Mouse (Mus musculus) MN1 (cell line): Measurements from ENCODE around the gene Shld2.
"Not testable (repeated sequence)": the region's sequence is repeated elsewhere in the genome, so short reads cannot be mapped to it uniquely, and the experiment has no call there.

Source experiments
- DNase-seq: peaks from one replicate; pipeline ENCODE4 v3.0.0-alpha.2; 2016; ENCODE audit warnings: low spot score

Gene Shld2

DNA sequence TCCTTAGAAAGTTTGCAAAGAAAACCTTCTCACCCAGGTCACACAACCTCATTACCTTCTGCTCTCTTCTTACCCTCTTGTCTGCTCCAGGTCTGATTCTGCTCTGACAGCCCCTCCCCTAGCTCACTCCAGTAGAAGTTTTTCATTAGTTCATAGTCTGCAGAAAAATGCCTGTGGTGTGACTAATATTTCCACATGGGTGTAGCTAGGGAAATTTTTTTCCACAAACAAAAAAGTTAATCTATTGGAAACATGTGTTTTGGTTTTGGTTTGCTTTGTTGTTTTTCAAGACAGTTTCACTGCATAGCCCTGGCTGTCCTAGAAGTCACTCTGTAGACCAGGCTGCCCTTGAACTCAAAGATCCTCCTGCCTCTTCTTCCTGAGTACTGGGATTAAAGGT is 7.8 kb upstream of the Shld2 start:
- DNase-seq = no peak

DNA sequence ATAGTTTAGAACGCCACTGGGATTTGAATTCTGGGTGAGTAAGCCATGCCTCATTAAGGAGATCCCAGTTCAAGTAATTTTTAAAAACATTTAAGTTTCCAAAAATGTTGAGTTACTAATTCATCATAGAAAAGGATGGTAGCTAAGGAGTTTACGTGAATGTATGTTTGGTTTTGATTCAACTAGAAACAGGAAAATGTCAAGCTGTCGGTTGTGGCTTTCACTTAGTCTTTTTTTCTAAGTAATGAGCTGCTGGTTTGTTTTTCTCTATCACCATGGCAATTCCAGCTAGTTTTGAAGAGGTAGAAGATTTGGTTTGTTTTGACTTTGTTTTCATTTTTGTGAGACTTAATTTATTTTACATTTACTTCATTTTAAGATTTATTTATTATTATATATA is 7.1 kb upstream of the Shld2 start:
- no peak for DNase-seq

DNA sequence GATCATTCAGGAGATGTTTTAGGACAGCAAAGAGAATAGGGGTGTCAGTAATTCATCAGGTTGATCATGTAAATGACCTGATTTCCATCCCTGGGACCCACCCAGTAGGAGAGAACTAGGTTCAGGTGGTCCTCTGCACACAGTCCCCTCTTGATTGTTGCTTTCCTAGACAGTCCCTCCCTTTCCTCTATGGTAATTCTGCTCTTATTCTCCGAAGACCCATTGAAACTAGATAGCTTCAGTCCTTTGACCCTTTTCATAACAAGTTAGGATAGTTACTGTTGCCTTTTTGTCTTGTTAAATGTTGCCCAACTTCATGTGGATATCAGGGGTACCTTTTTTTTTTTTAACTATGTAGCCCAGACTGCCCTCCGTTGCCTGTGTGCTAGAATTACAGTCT is 6.1 kb upstream of the Shld2 start:
- DNase-seq = no peak

DNA sequence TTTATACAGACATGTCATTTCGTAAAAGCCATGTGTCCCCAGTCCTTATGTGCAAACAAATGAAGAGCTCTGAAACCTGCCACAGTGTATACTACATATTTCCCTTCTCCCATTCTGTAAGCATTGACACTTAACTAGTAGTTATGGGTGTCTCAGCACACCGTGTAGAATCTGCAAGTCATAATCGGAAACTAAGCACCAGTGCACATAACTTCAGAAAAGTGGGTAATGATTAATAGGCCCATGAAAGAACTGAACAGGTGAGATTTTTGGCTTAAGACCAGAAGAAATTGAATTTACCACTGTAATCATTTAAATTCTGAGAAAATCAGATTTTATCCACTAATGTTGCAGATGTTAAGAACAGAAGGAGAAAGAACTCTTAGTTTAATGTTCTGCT is 4.5 kb upstream of the Shld2 start:
- DNase-seq = no peak

DNA sequence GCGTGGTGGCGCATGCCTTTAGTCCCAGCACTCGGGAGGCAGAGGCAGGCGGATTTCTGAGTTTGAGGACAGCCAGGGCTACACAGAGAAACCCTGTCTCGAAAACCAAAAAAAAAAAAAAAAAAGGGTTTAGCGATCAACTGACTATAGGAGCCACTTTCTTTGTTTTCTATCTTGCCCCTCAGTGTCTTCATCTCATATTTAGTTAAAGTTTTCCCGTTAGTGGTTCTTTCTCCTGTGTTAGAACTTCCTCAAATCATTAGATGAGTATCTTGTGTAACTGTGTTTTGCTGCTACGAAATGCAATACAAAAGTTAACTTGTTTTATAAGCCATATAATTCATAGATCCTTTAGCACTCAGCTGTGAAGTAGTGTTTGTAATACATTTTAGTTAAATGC is 4.1 kb upstream of the Shld2 start:
- not testable (repeated sequence) for DNase-seq

DNA sequence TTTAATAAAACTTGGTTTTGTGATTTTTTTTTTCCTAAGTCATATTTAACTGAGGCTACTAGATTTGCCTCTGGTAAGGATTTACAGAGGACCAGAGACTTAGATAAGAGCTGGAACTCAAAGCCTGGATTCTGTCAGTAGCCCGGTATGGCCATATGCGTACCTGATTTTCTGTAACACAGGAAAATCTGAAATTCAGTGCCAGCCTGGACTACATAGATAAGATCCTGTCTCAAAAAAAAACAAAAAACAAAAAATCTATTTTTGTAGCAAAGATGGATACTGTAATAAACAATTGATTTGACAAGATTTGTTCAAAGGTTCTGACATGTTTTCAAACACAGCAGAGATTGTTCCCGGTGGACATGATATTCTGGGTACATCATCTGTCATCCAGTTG is 3.3 kb upstream of the Shld2 start:
- no peak for DNase-seq

DNA sequence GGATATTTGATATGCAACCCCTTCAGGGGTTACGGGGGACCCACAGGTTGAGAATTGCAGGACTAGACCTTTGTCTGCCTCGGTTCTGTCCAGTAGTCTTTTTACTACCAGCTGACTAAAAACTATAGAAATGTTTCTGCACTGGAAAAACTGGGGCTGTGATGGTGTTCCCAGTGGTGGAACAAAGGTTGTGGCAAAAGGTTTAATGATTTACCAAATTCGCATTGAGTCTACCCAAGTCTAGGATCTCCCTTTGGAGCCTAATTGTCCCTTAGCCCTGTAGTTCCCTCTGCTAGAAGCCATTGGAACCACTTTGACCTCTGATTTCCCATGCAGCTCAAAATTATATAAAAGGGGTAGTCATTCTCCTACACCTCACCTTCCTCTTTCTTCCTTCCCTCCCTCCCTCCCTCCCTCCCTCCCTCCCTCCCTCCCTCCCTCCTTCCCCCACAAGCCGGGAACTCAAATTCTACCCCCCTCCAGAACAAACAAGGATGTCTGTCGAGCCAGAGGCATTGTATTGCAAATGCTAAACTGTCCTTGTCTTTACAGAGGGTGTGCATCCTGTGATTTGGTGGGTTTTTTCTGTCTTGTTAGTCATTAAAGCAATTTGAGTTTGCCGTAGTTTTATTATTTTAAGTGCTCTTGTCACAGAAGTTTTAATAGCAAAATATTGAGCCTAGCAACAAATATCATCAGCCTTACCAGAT is 2.2 kb upstream of the Shld2 start:
- DNase-seq = no peak

DNA sequence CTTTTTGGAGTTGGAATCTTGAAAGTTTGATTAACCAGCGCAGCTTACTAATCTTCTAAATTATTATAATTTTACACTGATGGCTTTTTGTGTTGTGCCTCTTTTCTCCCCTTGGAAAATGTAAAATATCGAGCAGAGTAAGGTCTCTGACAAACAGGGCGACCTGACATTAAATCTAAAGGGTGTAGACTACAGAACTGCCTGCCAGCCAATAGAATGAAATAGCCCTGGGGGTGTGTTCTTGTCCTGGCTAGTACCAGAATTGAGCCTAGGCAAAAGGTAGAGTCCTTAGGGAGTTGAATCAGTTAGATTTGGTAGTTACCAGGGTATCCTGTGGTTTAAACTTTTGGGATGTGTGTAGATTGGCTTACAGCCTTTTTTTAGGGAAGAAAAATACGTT is 1.4 kb upstream of the Shld2 start:
- DNase-seq = peak; percentile 38

DNA sequence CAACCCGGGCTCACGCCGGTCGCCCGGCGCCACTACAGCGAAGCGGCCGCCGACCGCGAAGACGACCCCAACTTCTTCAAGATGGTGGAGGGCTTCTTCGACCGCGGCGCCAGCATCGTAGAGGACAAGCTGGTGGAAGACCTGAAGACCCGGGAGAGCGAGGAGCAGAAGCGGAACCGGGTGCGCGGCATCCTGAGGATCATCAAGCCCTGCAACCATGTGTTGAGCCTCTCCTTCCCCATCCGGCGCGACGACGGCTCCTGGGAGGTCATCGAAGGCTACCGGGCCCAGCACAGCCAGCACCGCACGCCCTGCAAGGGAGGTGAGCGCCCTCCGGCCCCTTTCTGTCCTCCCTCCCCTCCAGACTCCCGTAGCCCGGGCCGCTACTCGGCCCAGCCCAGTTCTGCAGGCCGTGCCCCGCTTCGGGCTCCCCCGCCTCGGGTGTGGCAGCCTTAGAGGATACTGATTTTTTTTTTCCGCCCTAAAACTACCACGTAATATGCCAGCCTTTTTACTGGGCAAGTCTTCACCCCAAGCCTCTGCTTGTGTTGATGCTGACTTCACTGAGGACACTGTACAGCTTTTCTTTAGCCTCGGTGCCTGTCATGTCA is 833 bp upstream of the Shld2 start:
- peak; percentile 42 for DNase-seq

DNA sequence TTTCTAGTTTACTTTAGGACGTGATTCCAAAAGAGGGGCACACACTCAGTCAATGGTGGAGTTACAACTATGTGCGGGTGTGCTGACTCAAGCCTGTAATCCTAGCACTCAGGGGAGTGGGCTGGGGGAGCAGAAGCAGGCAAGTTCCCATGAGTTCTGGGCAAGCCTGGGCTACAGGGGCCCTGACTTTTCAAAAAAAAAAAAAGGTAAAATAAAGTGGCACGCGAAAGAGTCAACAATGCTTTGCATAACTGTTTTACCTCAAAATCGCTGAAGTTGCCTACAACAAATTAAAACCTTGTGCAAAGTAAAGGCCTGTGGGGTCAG is 423 bp downstream of the Shld2 start:
- DNase-seq = no peak

DNA sequence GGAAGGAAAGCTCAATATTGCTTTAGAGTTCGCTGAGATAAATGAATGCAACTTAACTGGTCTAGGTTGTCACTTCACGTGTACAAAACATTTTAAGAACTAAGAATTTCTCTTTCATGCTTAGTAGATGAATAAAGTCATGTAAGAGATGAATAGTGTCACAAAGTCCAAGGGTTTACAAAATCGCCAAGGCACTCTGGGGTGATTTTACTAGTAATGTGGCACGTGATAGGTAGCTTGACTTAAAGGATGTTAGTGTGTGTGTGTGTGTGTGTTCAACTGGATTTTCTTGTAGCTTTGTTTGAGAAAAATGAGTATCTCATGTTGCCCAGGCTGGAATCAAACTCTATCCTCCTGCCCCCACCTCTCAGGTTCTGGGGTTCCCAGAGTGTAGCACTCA is 1.0 kb downstream of the Shld2 start:
- DNase-seq = no peak

DNA sequence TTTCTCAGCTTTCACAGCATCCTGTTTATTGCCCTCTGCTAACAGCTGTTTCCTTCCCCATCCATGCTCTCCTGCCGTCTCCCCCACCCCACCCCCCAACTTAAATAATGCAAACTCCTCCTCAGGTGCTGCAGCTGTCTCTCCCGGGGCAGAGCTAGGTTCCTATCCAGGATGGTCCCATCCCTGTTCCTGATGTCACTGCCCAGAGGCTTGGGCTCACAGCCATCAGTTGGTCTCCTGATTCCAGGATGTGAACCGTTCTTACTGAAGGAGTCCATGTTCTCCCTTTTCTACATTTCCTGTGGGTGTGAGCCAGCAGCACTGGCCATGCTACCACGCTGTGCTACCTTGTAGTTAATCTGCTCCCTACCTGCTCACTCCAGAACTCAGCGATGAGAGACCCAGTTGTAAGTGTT is 7.0 kb downstream of the Shld2 start:
- DNase-seq = no peak

DNA sequence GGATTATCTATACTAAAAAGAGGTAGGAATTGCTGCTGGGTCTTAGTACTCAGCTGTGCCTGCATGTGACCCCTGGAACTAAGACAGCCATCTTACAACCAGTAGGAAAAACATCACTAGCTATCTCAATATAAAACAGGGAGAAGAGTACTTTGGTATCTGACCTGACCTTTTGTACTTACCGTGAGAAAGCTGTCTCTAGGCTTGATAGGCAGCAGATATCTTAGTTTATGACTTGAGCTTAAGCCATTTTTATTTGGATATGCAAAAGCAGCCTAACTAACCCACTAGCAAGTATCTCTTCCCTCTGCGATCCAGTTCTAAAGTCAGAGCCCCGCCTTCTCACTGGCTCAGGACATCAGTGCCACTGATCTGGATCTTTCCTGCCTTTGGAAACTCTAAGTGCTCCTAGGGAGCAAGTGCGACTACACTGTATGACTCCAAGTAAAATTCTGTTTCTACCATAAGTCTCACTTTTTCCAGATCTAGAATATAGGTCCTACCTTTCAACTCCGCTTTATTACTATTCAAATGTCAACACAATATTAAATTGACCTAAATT is 7.5 kb downstream of the Shld2 start:
- no peak for DNase-seq

DNA sequence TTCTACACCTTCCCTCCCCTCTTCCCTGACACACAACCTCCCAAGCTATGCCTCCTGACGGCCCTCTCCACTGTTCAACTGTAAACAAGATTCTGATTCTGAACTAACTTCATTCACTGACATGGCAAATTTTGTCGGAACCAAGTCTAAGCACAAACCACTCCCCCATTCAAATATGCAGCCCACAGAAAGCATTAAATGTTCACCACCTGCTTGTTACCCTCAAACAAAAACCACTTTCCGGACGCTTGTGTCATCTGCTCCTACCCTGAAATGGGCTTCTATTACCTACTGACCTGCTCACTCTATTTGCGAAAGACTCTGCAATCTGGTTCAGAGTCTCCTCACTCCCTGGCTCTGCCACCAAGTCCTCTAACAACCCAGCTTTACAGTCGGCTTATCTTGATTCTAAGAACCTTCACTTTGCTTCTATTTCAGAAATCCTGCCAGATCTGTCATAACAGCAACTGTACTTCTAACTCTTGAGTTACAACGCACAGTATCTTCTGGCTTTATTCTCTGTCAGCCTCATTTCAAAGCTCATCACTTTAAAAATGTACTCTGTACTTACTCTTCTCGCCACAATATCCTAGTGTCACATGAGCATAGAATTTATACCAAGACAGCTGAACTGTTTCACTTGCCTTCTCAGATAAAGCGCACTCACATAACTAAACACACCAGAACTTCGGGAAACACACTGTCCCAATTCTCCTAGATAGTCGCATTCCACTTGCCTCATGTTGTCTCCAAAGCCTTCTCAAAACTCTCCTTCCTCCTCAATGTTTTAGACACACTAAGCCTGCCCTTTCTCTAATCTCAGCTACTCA is 11.2 kb downstream of the Shld2 start:
- no peak for DNase-seq

DNA sequence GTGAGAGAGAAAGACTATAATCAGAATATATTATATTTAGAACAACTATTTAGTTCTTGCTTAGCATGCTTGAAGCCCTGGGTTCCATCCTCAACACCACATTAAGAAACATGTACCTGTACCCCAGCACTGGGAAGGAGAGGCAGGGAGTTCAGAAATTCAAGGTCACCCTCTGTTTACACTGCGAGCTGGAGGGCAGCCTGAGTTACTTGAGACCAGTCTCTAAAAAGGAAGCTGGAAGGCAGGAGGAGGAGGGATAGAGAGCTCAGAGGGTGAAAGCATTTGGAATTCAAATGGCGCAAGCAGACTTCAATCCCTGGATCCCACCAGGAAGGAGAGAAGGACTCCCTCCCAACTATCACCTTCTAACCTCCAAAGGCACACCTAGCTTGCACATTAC is 12.7 kb downstream of the Shld2 start:
- DNase-seq = no peak

DNA sequence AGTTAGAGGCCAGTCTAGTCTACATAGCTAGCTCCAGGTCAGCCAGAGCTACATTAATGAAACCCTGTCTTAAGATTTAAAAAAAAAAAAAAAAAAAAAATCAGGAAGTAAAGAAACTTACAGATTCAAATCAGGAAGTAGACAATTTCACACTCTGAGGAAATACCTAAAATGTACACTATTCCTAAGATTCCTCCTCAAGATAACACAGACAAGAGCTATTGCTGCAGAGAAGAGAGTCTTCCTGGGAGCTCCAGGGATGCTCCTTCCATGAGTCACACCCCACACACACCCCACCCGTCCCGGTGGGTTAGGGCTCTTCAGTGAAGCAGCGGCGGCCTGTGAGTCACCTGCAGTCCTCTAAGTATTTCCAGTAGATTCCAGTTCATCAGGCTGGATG is 13.3 kb downstream of the Shld2 start:
- DNase-seq = peak; percentile 56

DNA sequence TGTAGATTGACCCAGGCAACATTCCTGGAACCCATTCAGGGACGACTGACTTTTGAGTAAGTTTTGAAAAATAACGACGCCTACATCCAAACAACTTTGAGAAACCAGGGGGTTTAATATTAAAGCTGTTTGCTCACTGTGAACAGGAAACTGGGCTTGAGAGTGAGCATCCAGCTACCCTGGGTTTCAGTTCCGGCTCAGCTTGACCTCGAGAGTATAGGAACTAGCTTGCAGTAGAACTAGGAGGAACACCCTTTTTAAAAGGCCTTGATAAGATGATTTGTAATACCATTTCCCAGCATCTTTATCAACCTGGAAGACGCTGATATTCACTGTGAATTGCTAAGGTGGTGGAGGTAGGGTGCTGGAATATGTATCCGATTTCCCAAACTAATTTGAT is 13.9 kb downstream of the Shld2 start:
- DNase-seq = no peak

DNA sequence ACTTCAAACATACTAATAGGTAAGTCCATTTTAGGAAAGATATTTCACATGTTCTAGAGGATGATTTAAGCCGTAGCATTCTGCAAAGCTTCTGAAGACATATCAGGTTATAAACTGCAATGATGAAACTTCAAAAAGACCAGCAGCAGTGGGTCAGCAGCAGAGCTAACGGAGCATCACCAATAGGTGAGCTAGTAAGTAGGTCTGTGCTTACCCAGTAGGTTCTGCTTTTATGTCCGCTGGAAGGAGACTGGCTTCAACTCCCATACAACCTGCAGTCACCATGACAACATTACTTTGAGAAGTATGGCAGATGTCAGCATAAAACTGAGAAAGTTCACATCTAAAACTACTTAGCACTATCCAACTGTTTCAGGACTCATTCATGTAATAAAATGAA is 16.7 kb downstream of the Shld2 start:
- DNase-seq = no peak

DNA sequence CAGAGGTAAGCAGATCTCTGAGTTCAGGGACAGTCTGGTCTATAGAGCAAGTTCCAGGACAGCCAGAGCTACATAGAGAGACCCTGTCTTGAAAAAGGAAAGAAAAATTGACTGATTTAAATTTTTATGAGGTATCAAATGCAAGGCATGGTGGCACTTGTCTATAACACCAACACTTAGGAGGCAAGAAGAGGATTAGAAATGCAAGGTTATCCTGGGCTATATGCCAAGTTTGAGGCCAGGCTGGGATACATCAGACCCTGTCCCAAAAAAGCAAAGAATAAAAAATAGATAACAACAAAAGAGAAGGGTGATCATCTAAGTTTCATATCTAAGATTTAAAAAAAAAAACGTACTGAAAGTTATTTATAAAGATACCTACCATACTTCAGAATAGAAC is 20.1 kb downstream of the Shld2 start:
- DNase-seq = no peak

DNA sequence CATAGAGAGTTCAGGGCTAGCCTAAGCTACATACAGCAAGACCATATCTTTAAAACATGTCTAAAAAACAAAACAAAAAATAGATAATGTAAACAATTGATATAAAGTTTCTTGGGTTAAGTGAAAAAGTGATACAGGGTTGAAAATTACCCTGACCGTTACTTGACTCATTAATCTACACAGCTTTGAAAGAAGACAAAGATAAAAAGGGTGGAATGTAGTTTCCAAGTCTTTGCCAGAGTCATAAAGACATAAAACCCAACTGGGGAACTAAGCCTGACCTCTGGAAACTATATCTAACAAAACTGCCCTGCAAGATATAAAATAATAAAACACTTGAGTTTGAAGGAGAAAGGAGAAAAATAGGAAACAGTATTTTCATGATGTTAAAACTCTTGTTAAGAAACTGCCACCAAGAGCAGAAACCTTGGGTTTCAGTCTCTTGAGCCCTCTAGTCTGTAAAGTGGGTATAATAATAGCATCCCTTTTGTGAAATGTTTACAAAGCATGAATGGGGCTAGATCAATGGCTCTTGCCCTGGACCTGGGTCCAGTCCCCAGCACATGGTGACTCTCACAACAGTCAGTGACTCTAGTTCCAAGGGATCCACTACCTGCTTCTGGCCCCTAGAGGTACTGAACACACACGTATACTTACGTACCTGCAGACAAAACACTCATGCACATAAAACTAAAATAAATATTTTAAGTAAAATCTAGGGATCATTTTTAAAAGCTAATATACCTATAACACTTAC is 20.9 kb downstream of the Shld2 start:
- DNase-seq = no peak

DNA sequence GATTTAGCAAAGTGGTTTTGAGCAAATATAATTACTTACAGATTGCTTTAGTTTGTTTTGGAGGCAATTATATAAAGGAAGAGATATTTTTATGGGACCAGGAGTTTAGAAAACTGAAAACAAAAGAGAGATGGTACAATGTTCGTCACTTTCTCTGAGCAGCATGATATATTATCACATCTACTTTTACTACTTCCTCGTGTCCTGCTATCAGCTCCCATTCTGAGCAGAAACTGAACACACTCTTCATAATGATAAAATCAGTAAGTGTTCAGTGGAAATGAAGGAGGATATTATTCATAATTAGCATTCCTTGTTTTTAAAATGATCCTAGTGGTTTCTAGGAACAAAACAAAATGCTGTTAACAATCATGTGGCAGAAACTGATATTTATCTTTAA is 21.9 kb downstream of the Shld2 start:
- DNase-seq = no peak

DNA sequence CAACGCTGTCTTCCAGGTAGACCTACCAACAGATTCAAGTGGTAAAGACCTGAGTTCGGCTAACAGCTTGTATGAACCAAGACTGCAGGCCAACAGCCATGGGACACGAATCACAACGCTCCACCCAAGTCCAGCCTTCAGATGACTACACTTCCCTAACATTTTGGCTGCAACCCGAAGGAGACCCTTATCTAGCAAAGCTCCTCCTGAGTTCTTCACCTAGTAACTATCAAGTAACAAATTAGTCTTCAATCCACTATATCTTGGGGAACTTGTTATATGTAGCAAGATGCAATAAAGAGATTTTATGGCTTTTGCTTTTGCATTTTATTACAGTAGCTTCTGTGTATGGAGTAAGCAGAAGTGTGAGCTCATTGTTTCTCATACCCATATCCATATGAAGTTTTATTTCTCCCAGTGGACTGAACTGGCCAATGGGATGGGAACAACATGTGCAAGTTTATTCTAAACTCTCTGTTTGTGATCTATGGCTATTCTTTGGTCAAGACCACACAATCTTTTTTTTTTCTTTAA is 28.5 kb downstream of the Shld2 start:
- DNase-seq = no peak
